Comparison of ENCODE assay signal across 20 mouse cellular contexts in the genomic region with DNA sequence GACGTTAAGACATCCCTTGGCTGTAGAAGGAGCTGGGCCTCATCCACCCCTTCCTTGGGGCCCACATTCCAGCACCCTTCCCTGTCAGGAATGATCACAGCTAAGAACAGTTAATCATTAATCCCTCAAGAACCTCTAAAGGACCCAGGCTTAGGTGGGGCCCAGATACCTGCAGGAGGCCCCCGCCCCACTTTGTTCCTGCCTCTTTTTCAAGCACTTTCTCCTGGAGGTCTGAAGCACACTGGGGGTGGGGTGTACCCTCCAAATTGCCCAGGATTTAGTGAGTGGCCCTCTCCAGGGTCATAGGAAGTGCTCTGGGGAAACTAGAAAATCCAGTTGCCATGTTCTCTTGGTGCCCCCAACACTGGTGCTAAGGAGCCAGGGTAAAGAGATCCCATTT. TPM values are rescaled to one million over a fixed set of nuclear protein-coding genes. Genes with fewer than 3 reads are reported as not detected.
DNase-seq lines count a peak whose midpoint lies in the region; ATAC-seq and TF ChIP-seq lines count a peak whose summit lies in the region.
"Had no signal": no experiment of that assay in that cellular context is flagged by ENCODE, and none has a peak within 500 bp of the region (broad histone marks: within the 10 kb centered on the region; RNA-seq: fewer than 3 reads in every experiment).

No protein-coding gene starts in this region.

- 30% methylated on average over 2 of the region's 2 CpGs for WGBS in intestine, postnatal 0 days
- 53% methylated on average over 2 of the region's 2 CpGs for WGBS in kidney, embryonic 15.5 days
- WGBS in lung, embryonic 15.5 days, result 28% methylated on average over 2 of the region's 2 CpGs
- WGBS in stomach, embryonic 15.5 days, result 40% methylated on average over 2 of the region's 2 CpGs
- 63% methylated on average over 2 of the region's 2 CpGs for WGBS in liver, embryonic 11.5 days
- 73% methylated on average over 2 of the region's 2 CpGs for WGBS in forebrain, embryonic 15.5 days

- peak; percentile 90 for ATAC-seq in intestine, postnatal 0 days
- ATAC-seq in kidney, embryonic 15.5 days (replicated peaks; ENCODE audit: low FRiP score), result peak; percentile 69
- peak; percentile 92 for ATAC-seq in lung, embryonic 15.5 days (ENCODE audit: borderline replicate concordance, extremely low read depth, low FRiP score, low TSS enrichment)
- ATAC-seq in stomach, embryonic 15.5 days (ENCODE audit: insufficient read depth, low FRiP score, low read depth), result peak; percentile 81
- ATAC-seq in liver, embryonic 11.5 days (replicated peaks; ENCODE audit: low FRiP score), result no peak
- ATAC-seq in forebrain, embryonic 15.5 days (replicated peaks), result no peak

- no peaks in the 10 kb centered on the region for H3K9me3 ChIP-seq in intestine, postnatal 0 days (ENCODE audit: control insufficient read depth)
- H3K9me3 ChIP-seq in kidney, embryonic 15.5 days (replicated peaks), result no peaks in the 10 kb centered on the region
- no peaks in the 10 kb centered on the region for H3K9me3 ChIP-seq in lung, embryonic 15.5 days
- no peaks in the 10 kb centered on the region for H3K9me3 ChIP-seq in stomach, embryonic 15.5 days
- H3K9me3 ChIP-seq in liver, embryonic 11.5 days (ENCODE audit: control insufficient read depth, low read length), result no peaks in the 10 kb centered on the region
- no peaks in the 10 kb centered on the region for H3K9me3 ChIP-seq in forebrain, embryonic 15.5 days
- H3K9me3 ChIP-seq: heart, embryonic 13.5 days; limb, embryonic 15.5 days had no signal

- TF ChIP-seq CTCF in intestine, postnatal 0 days (IDR thresholded peaks at IDR 0.05; ENCODE audit: low read depth), result no peak

- H3K4me2 ChIP-seq in intestine, postnatal 0 days (replicated peaks; ENCODE audit: low read depth), result peak overlapping the region; percentile 24
- no peak overlapping the region for H3K4me2 ChIP-seq in kidney, embryonic 15.5 days
- H3K4me2 ChIP-seq in lung, embryonic 15.5 days, result peak overlapping the region; percentile 51
- H3K4me2 ChIP-seq in stomach, embryonic 15.5 days, result peak overlapping the region; percentile 25; the same call in 1 of the 2 replicates
- no peak overlapping the region for H3K4me2 ChIP-seq in liver, embryonic 11.5 days
- H3K4me2 ChIP-seq in forebrain, embryonic 15.5 days (replicated peaks), result no peak overlapping the region
- H3K4me2 ChIP-seq: heart, embryonic 13.5 days; limb, embryonic 15.5 days had no signal

- no peak overlapping the region for H3K4me3 ChIP-seq in intestine, postnatal 0 days (ENCODE audit: low read depth, low read length)
- H3K4me3 ChIP-seq in kidney, embryonic 15.5 days (replicated peaks), result no peak overlapping the region
- H3K4me3 ChIP-seq in lung, embryonic 15.5 days, result peak overlapping the region; percentile 30
- H3K4me3 ChIP-seq in stomach, embryonic 15.5 days (replicated peaks), result no peak overlapping the region
- no peak overlapping the region for H3K4me3 ChIP-seq in liver, embryonic 11.5 days (ENCODE audit: low read depth, low read length)
- H3K4me3 ChIP-seq in forebrain, embryonic 15.5 days, result no peak overlapping the region
- H3K4me3 ChIP-seq: heart, embryonic 13.5 days; limb, embryonic 15.5 days had no signal

- no peaks in the 10 kb centered on the region for H3K27me3 ChIP-seq in intestine, postnatal 0 days (replicated peaks; ENCODE audit: control insufficient read depth, insufficient read depth, low read length)
- H3K27me3 ChIP-seq in kidney, embryonic 15.5 days, result no peaks in the 10 kb centered on the region
- H3K27me3 ChIP-seq in lung, embryonic 15.5 days, result no peaks in the 10 kb centered on the region
- H3K27me3 ChIP-seq in stomach, embryonic 15.5 days (replicated peaks), result no peaks in the 10 kb centered on the region
- no peaks in the 10 kb centered on the region; the same call in 1 of the 2 replicates for H3K27me3 ChIP-seq in liver, embryonic 11.5 days (replicated peaks; ENCODE audit: control insufficient read depth, insufficient read depth, low read length)
- H3K27me3 ChIP-seq in forebrain, embryonic 15.5 days, result no peaks in the 10 kb centered on the region; the same call in 1 of the 2 replicates
- H3K27me3 ChIP-seq: limb, embryonic 15.5 days had no signal

- no peak for DNase-seq in gastrocnemius, postnatal 10 days
- no peak for DNase-seq in left cerebral cortex, postnatal 14 days (ENCODE audit: low spot score in 2 of 2)
- DNase-seq in liver, embryonic 11.5 days (ENCODE audit: low spot score), result no peak
- DNase-seq: adrenal gland, adult 8-10 months; cerebellum, adult 8-10 months; right cerebral cortex, postnatal 25 days had no signal

- H3K36me3 ChIP-seq in intestine, postnatal 0 days (ENCODE audit: control insufficient read depth, insufficient read depth), result no peaks in the 10 kb centered on the region
- no peaks in the 10 kb centered on the region for H3K36me3 ChIP-seq in kidney, embryonic 15.5 days
- no peaks in the 10 kb centered on the region for H3K36me3 ChIP-seq in lung, embryonic 15.5 days
- no peaks in the 10 kb centered on the region for H3K36me3 ChIP-seq in stomach, embryonic 15.5 days
- H3K36me3 ChIP-seq in liver, embryonic 11.5 days (ENCODE audit: control insufficient read depth, insufficient read depth, low read length), result no peaks in the 10 kb centered on the region
- H3K36me3 ChIP-seq in forebrain, embryonic 15.5 days, result no peaks in the 10 kb centered on the region
- H3K36me3 ChIP-seq: heart, embryonic 13.5 days; limb, embryonic 15.5 days had no signal

- no peak overlapping the region for H3K9ac ChIP-seq in intestine, postnatal 0 days (ENCODE audit: low read depth, low read length)
- no peak overlapping the region for H3K9ac ChIP-seq in kidney, embryonic 15.5 days
- H3K9ac ChIP-seq in lung, embryonic 15.5 days, result no peak overlapping the region; the same call in 1 of the 2 replicates
- no peak overlapping the region; the same call in 1 of the 2 replicates for H3K9ac ChIP-seq in stomach, embryonic 15.5 days
- H3K9ac ChIP-seq in liver, embryonic 11.5 days (ENCODE audit: low read depth, low read length), result no peak overlapping the region
- H3K9ac ChIP-seq in forebrain, embryonic 15.5 days (replicated peaks), result no peak overlapping the region
- H3K9ac ChIP-seq: heart, embryonic 13.5 days; limb, embryonic 15.5 days had no signal

- no peak overlapping the region for H3K27ac ChIP-seq in intestine, postnatal 0 days (ENCODE audit: low read depth, low read length)
- peak overlapping the region; percentile 85 for H3K27ac ChIP-seq in kidney, embryonic 15.5 days
- H3K27ac ChIP-seq in lung, embryonic 15.5 days, result peak overlapping the region; percentile 95
- peak overlapping the region; percentile 88 for H3K27ac ChIP-seq in stomach, embryonic 15.5 days
- no peak overlapping the region for H3K27ac ChIP-seq in liver, embryonic 11.5 days (ENCODE audit: low read depth, low read length)
- no peak overlapping the region for H3K27ac ChIP-seq in forebrain, embryonic 15.5 days (replicated peaks)
- H3K27ac ChIP-seq: heart, embryonic 13.5 days; limb, embryonic 15.5 days had no signal

- intact Hi-C loops in left cerebral cortex, postnatal 14 days (cut with DNase I), result no loop called here

- H3K4me1 ChIP-seq in intestine, postnatal 0 days (replicated peaks; ENCODE audit: control insufficient read depth, insufficient read depth, low read length), result 0 out of 2 replicates have a peak, but pooled peaks cover 4% of the 10 kb centered on the region
- peaks cover 26% of the 10 kb centered on the region for H3K4me1 ChIP-seq in kidney, embryonic 15.5 days
- peaks cover 25% of the 10 kb centered on the region for H3K4me1 ChIP-seq in lung, embryonic 15.5 days
- 0 out of 2 replicates have a peak, but pooled peaks cover 12% of the 10 kb centered on the region for H3K4me1 ChIP-seq in stomach, embryonic 15.5 days
- H3K4me1 ChIP-seq in liver, embryonic 11.5 days (replicated peaks; ENCODE audit: control insufficient read depth, insufficient read depth, low read length), result no peaks in the 10 kb centered on the region
- H3K4me1 ChIP-seq in forebrain, embryonic 15.5 days, result no peaks in the 10 kb centered on the region
- H3K4me1 ChIP-seq: heart, embryonic 13.5 days had no signal

RNA-seq across cellular contexts. Expression of a gene that starts 5.9 kb away (rescaled TPM):
- polyA plus RNA-seq in intestine, postnatal 0 days (2015; fragmentation: Nextera tagmentation; extraction: Ambion mirVana), result 2.8 and 16.7 TPM in 2 replicates
- 0.26 TPM in 2 replicates for polyA plus RNA-seq in kidney, embryonic 15.5 days (2015; fragmentation: Nextera tagmentation; extraction: Ambion mirVana)
- 1.2 and 1.3 TPM in 2 replicates for polyA plus RNA-seq in lung, embryonic 15.5 days (2015; fragmentation: Nextera tagmentation; extraction: Ambion mirVana)
- polyA plus RNA-seq in stomach, embryonic 15.5 days (2015; fragmentation: Nextera tagmentation; extraction: Ambion mirVana), result 19.5 and 29.5 TPM in 2 replicates
- not detected for total RNA-seq in gastrocnemius, postnatal 10 days (2021)
- not detected for total RNA-seq in left cerebral cortex, postnatal 14 days (2021)
- polyA plus RNA-seq in liver, embryonic 11.5 days (2014; fragmentation: Nextera tagmentation; extraction: Ambion mirVana), result 0.09 and 0.18 TPM in 2 replicates
- polyA plus RNA-seq in forebrain, embryonic 15.5 days (2015; fragmentation: Nextera tagmentation; extraction: Ambion mirVana), result not detected in 2 replicates
- total RNA-seq: adrenal gland, adult 8-10 months; hematopoietic stem cell, adult 5-6 weeks; megakaryocyte progenitor cell, adult 5-6 weeks had no signal
- polyA plus RNA-seq: gonadal fat pad, adult 2 months; midbrain, postnatal 0 days; neural tube, embryonic 11.5 days had no signal

RNA-seq across cellular contexts. Expression of a gene that starts 18.0 kb away (rescaled TPM):
- polyA plus RNA-seq in intestine, postnatal 0 days (2015; fragmentation: Nextera tagmentation; extraction: Ambion mirVana), result 6.0 and 6.3 TPM in 2 replicates
- 15.9 and 18.8 TPM in 2 replicates for polyA plus RNA-seq in kidney, embryonic 15.5 days (2015; fragmentation: Nextera tagmentation; extraction: Ambion mirVana)
- polyA plus RNA-seq in lung, embryonic 15.5 days (2015; fragmentation: Nextera tagmentation; extraction: Ambion mirVana), result 20.7 and 22.4 TPM in 2 replicates
- 18.6 and 21.5 TPM in 2 replicates for polyA plus RNA-seq in stomach, embryonic 15.5 days (2015; fragmentation: Nextera tagmentation; extraction: Ambion mirVana)
- 10 to 100 TPM; 17.0 to 24.0 TPM for total RNA-seq in gastrocnemius, postnatal 10 days (2021)
- 10 to 100 TPM; 31.1 to 40.8 TPM for total RNA-seq in left cerebral cortex, postnatal 14 days (2021)
- polyA plus RNA-seq in liver, embryonic 11.5 days (2014; fragmentation: Nextera tagmentation; extraction: Ambion mirVana), result 18.8 and 20.6 TPM in 2 replicates
- 16.2 and 18.1 TPM in 2 replicates for polyA plus RNA-seq in forebrain, embryonic 15.5 days (2015; fragmentation: Nextera tagmentation; extraction: Ambion mirVana)

RNA-seq across cellular contexts. Expression of a gene that starts 23.0 kb away (rescaled TPM):
- polyA plus RNA-seq in intestine, postnatal 0 days (2015; fragmentation: Nextera tagmentation; extraction: Ambion mirVana), result not detected in 2 replicates
- polyA plus RNA-seq in kidney, embryonic 15.5 days (2015; fragmentation: Nextera tagmentation; extraction: Ambion mirVana), result not detected in 2 replicates
- polyA plus RNA-seq in lung, embryonic 15.5 days (2015; fragmentation: Nextera tagmentation; extraction: Ambion mirVana), result not detected in 2 replicates
- polyA plus RNA-seq in stomach, embryonic 15.5 days (2015; fragmentation: Nextera tagmentation; extraction: Ambion mirVana), result 0.62 and 0.89 TPM in 2 replicates
- total RNA-seq in gastrocnemius, postnatal 10 days (2021), result not detected
- total RNA-seq in left cerebral cortex, postnatal 14 days (2021), result not detected
- polyA plus RNA-seq in liver, embryonic 11.5 days (2014; fragmentation: Nextera tagmentation; extraction: Ambion mirVana), result not detected in 2 replicates
- polyA plus RNA-seq in forebrain, embryonic 15.5 days (2015; fragmentation: Nextera tagmentation; extraction: Ambion mirVana), result not detected in 2 replicates
- total RNA-seq: adrenal gland, adult 8-10 months; ES-E14; hematopoietic stem cell, adult 5-6 weeks; megakaryocyte progenitor cell, adult 5-6 weeks; midbrain, postnatal 0 days had no signal
- polyA plus RNA-seq: heart, embryonic 13.5 days; midbrain, postnatal 0 days; neural tube, embryonic 11.5 days had no signal

RNA-seq across cellular contexts. Expression of a gene that starts 24.1 kb away (rescaled TPM):
- polyA plus RNA-seq in intestine, postnatal 0 days (2015; fragmentation: Nextera tagmentation; extraction: Ambion mirVana), result 16.9 and 18.1 TPM in 2 replicates
- 48.5 and 49.9 TPM in 2 replicates for polyA plus RNA-seq in kidney, embryonic 15.5 days (2015; fragmentation: Nextera tagmentation; extraction: Ambion mirVana)
- polyA plus RNA-seq in lung, embryonic 15.5 days (2015; fragmentation: Nextera tagmentation; extraction: Ambion mirVana), result 48.8 and 49.9 TPM in 2 replicates
- polyA plus RNA-seq in stomach, embryonic 15.5 days (2015; fragmentation: Nextera tagmentation; extraction: Ambion mirVana), result 36.3 and 39.9 TPM in 2 replicates
- total RNA-seq in gastrocnemius, postnatal 10 days (2021), result 10 to 100 TPM; 18.2 to 20.5 TPM
- total RNA-seq in left cerebral cortex, postnatal 14 days (2021), result 10 to 100 TPM; 23.0 to 26.2 TPM
- polyA plus RNA-seq in liver, embryonic 11.5 days (2014; fragmentation: Nextera tagmentation; extraction: Ambion mirVana), result 55.3 and 58.6 TPM in 2 replicates
- polyA plus RNA-seq in forebrain, embryonic 15.5 days (2015; fragmentation: Nextera tagmentation; extraction: Ambion mirVana), result 36.1 and 37.8 TPM in 2 replicates

RNA-seq across cellular contexts. Expression of a gene that starts 48.1 kb away (rescaled TPM):
- polyA plus RNA-seq in intestine, postnatal 0 days (2015; fragmentation: Nextera tagmentation; extraction: Ambion mirVana), result 0.99 and 1.0 TPM in 2 replicates
- 1.8 and 2.9 TPM in 2 replicates for polyA plus RNA-seq in kidney, embryonic 15.5 days (2015; fragmentation: Nextera tagmentation; extraction: Ambion mirVana)
- 111 and 121 TPM in 2 replicates for polyA plus RNA-seq in lung, embryonic 15.5 days (2015; fragmentation: Nextera tagmentation; extraction: Ambion mirVana)
- 10.6 TPM in 2 replicates for polyA plus RNA-seq in stomach, embryonic 15.5 days (2015; fragmentation: Nextera tagmentation; extraction: Ambion mirVana)
- total RNA-seq in gastrocnemius, postnatal 10 days (2021), result not detected
- not detected for total RNA-seq in left cerebral cortex, postnatal 14 days (2021)
- polyA plus RNA-seq in liver, embryonic 11.5 days (2014; fragmentation: Nextera tagmentation; extraction: Ambion mirVana), result 0.32 TPM in 1 of 2 replicates, not detected in the other
- not detected in 2 replicates for polyA plus RNA-seq in forebrain, embryonic 15.5 days (2015; fragmentation: Nextera tagmentation; extraction: Ambion mirVana)
- total RNA-seq: adrenal gland, adult 8-10 months; ES-E14; hematopoietic stem cell, adult 5-6 weeks; megakaryocyte progenitor cell, adult 5-6 weeks; midbrain, postnatal 0 days had no signal
- polyA plus RNA-seq: limb, embryonic 15.5 days; midbrain, postnatal 0 days; neural tube, embryonic 11.5 days; thymus, postnatal 0 days had no signal

Comparison
In these comparisons a context has a peak if more than half of its experiments do, and no peak if none do; other contexts are left out.
1. ATAC-seq: peak in intestine, postnatal 0 days (single experiment), kidney, embryonic 15.5 days (single experiment), lung, embryonic 15.5 days (single experiment) and stomach, embryonic 15.5 days (single experiment); none in liver, embryonic 11.5 days (single experiment) and forebrain, embryonic 15.5 days (single experiment).
2. H3K27ac ChIP-seq: peak in kidney, embryonic 15.5 days (single experiment), lung, embryonic 15.5 days (single experiment) and stomach, embryonic 15.5 days (single experiment); none in intestine, postnatal 0 days (single experiment), liver, embryonic 11.5 days (single experiment) and forebrain, embryonic 15.5 days (single experiment).
3. H3K4me2 ChIP-seq: peak in intestine, postnatal 0 days (single experiment), lung, embryonic 15.5 days (single experiment) and stomach, embryonic 15.5 days (single experiment); none in kidney, embryonic 15.5 days (single experiment), liver, embryonic 11.5 days (single experiment) and forebrain, embryonic 15.5 days (single experiment).